Mouse (Mus musculus): Measurements from ENCODE around the gene Mrpl38.

GRCm38 (mm10) chr11:116106963-116107776 is 31.5 kb downstream of the Mrpl38 start:
- no peak for TF ChIP-seq CTCF (IDR thresholded peaks at IDR 0.05; ENCODE audit: control insufficient read depth, insufficient read depth, low read length)
- TF ChIP-seq POLR2A (IDR thresholded peaks at IDR 0.05; ENCODE audit: borderline replicate concordance, control insufficient read depth, low read depth, low read length), result no peak
